Mouse (Mus musculus): ENCODE results near the gene Slx4ip. TPM values are rescaled to one million over a fixed set of nuclear protein-coding genes. Genes with fewer than 3 reads are reported as not detected.
A peak's percentile ranks its signal among the peaks of the same experiment; 100 is the strongest.

The Slx4ip gene
- polyA plus RNA-seq, 1 experiment from 2014 or later, result 2.6 TPM

GRCm38 (mm10) chr2:137109321-137110213, 218.5 kb downstream of the Slx4ip start:
- H3K36me3 ChIP-seq (replicated peaks), result no peaks in the 10 kb centered on the region
- no peaks in the 10 kb centered on the region for H3K9me3 ChIP-seq (replicated peaks)
- H3K4me3 ChIP-seq (replicated peaks), result no peak overlapping the region
- WGBS (ENCODE audit: insufficient replicate concordance), result 37% methylated on average over 15 of the region's 15 CpGs
- H3K27me3 ChIP-seq, result peaks cover 13% of the 10 kb centered on the region
- no peak overlapping the region for H3K9ac ChIP-seq
- H3K4me2 ChIP-seq, result no peak overlapping the region
- H3K4me1 ChIP-seq (replicated peaks), result no peaks in the 10 kb centered on the region; the same call in 1 of the 2 replicates
- no peak for ATAC-seq (ENCODE audit: insufficient read depth)
- no peak overlapping the region for H3K27ac ChIP-seq (replicated peaks)

DNA sequence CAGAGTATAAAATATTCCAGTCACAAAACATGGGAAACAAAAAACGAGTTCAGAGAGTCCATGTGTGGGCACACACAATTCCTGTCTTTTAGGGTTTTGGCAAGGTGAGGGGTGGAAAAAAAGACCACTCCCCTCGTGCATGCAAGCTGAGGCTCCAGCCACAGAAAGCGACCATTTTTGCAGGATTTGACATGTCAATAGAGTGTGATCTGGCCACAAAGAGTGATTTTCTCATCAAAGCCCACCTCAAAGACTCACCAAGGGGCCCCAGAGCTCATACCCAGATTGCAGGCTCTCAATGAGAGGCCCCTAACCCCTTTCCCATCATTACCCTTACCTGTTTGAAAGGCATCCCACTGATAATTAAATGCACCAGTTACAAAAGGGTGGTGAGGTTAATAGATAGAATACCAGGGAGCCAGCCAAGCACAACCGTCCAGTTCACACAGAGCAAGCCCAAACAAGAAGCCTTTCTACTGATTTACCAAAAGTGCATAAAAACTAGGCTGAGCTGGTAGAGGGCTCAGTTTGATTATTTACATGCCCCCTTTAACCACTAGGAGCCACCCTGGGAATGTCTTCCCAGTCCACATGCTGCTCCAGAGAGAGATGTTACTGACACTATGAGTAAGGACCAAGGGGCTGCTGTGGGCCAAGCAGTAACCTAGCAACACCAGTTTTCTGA, 219.3 kb downstream of the Slx4ip start:
- Histone ChIP-seq H3K9ac (no peak overlapping the region), H3K27ac (replicated peaks) (no peak overlapping the region), H3K4me2 (no peak overlapping the region), H3K4me3 (replicated peaks) (no peak overlapping the region), H3K4me1 (replicated peaks) (no peaks in the 10 kb centered on the region; the same call in 1 of the 2 replicates), H3K9me3 (replicated peaks) (no peaks in the 10 kb centered on the region), H3K36me3 (replicated peaks) (no peaks in the 10 kb centered on the region), H3K27me3 (peaks cover 21% of the 10 kb centered on the region)
- 43% methylated on average over 4 of the region's 4 CpGs for WGBS (ENCODE audit: insufficient replicate concordance)
- no peak for ATAC-seq (ENCODE audit: insufficient read depth)

DNA sequence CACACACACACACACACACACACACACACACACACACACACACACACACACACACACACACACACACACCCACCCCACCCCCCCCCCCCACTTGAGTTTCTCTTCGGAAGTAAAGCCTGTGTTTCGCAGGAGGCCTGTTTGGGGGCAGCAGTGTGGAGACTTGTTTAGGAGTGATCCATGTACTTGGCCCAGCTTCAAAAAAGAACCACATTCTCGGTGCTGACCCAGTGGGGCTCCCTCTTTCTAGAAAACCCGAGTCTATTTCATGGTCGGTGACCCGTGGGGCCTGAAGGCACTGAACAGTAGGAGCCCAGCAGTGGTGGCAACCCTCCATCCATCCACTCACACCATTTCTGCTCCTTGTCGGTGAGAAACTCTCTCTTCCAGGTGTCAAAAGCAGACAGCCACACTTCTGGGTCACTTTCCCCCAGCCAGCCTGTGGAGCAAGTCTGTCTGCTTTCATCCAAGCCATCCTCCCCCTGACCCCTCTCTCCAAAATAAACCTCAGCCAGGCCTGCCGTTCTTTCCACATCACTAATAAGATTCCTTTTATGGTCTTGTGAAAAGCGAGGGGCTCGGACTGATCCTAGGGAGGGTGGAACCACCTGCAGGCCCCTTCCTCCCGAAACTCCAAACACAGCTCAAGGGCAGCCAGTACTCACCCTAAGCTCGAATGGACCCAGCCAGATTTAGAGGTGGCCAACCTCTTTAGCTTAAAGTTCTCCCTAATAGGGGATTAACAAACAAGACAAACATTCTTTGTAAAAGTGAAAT, 222.5 kb downstream of the Slx4ip start:
- peak overlapping the region; percentile 63 for H3K4me3 ChIP-seq (replicated peaks)
- H3K36me3 ChIP-seq (replicated peaks), result no peaks in the 10 kb centered on the region
- peak overlapping the region; percentile 72 for H3K4me2 ChIP-seq
- 40% methylated on average over 12 of the region's 12 CpGs for WGBS (ENCODE audit: insufficient replicate concordance)
- H3K27me3 ChIP-seq, result peaks cover 52% of the 10 kb centered on the region
- no peak overlapping the region for H3K27ac ChIP-seq (replicated peaks)
- H3K9ac ChIP-seq, result no peak overlapping the region
- H3K9me3 ChIP-seq (replicated peaks), result no peaks in the 10 kb centered on the region
- peaks cover 20% of the 10 kb centered on the region for H3K4me1 ChIP-seq (replicated peaks)
- no peak for ATAC-seq (ENCODE audit: insufficient read depth)

DNA sequence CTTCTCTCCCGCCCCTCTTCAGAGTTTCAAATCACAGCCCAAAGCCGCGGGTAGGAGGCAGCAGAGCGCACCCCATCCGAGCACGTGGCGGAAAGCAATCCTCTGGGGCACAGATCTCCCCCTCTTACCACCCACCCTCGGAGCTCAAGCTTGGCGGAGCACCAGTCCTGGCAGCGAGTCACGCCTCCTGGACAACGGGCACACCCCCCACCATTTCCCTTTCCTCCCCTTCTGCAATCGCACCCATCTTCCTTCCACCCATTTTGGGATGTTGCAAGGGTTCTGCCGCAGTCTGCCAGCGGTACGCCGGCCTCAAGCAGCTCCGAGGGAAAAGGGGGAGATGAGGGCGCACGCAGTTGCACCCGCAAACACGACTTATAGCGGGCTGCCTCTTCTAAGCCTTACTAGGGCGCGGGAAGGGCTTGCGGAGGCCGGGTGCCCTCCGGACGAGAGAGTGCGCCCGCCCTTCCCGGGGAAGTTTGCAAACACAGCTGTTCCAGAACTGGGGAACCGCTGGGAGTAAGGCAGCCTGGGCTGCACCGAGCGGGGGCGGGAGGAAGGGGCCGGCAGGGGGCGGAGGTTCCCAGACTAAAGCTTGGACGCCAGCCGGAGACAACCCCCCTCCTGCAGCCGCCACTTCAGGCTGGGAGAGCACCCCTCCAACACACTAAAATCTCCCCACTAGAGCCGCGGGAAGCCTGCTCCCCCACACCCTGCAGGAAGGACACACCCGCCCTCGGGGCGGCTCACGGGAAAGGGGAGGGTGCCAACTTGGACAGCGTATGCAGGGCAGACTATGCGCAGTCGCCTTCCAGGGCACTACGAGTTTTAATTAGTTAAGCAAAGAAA, 223.5 kb downstream of the Slx4ip start:
- Histone ChIP-seq H3K27me3 (peaks cover 58% of the 10 kb centered on the region), H3K4me3 (replicated peaks) (peak overlapping the region; percentile 63), H3K4me1 (replicated peaks) (peaks cover 20% of the 10 kb centered on the region), H3K9ac (peak overlapping the region; percentile 15; the same call in 1 of the 2 replicates), H3K9me3 (replicated peaks) (no peaks in the 10 kb centered on the region), H3K4me2 (peak overlapping the region; percentile 72), H3K36me3 (replicated peaks) (no peaks in the 10 kb centered on the region), H3K27ac (replicated peaks) (no peak overlapping the region)
- under 1% methylated on average over 51 of the region's 51 CpGs for WGBS (ENCODE audit: insufficient replicate concordance)
- ATAC-seq (ENCODE audit: insufficient read depth), result peak; percentile 28; the same call in 1 of the 2 replicates

DNA sequence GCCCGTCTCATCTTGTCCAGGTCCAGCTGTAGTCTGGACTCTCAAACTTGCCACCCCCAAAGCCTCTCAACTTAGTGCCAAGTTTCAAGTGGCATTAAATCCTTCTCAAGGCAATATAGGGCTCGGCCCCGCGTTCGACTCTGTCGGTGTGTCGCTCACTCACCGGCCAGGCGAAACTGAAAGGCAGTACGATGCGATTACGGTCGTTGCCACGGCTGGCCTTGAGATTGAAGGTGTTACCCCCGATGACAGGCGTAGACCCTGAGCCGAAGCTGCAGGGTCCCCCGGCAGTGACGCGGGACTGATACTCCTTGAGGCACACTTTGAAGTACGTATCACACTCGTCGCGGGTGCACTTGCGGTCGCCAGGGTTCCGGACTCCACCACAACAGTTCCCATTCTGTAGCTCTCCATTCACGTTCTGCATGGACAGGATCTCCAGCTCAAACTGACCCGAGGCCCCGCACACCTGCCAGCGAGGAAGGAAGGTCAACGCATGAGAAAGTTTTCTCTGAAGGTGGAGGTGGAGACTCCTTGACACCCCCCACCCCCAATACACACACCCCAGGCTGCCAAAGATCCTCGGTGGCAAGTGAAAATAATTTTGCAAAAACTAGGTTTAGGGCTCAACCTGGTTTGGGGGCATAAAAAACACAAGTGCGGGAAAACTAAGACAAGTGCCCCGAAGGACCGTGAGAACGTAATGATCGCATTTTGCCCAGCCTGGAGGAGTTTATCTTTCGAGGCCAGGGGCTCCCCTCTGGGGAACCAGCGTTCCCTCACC, 224.4 kb downstream of the Slx4ip start:
- H3K9me3 ChIP-seq (replicated peaks), result no peaks in the 10 kb centered on the region
- peak overlapping the region; percentile 72 for H3K4me2 ChIP-seq
- peaks cover 58% of the 10 kb centered on the region for H3K27me3 ChIP-seq
- no peak overlapping the region for H3K27ac ChIP-seq (replicated peaks)
- under 1% methylated on average over 40 of the region's 40 CpGs for WGBS (ENCODE audit: insufficient replicate concordance)
- H3K36me3 ChIP-seq (replicated peaks), result no peaks in the 10 kb centered on the region
- H3K4me3 ChIP-seq (replicated peaks), result peak overlapping the region; percentile 63
- H3K9ac ChIP-seq, result no peak overlapping the region
- ATAC-seq (ENCODE audit: insufficient read depth), result no peak
- peaks cover 20% of the 10 kb centered on the region for H3K4me1 ChIP-seq (replicated peaks)

DNA sequence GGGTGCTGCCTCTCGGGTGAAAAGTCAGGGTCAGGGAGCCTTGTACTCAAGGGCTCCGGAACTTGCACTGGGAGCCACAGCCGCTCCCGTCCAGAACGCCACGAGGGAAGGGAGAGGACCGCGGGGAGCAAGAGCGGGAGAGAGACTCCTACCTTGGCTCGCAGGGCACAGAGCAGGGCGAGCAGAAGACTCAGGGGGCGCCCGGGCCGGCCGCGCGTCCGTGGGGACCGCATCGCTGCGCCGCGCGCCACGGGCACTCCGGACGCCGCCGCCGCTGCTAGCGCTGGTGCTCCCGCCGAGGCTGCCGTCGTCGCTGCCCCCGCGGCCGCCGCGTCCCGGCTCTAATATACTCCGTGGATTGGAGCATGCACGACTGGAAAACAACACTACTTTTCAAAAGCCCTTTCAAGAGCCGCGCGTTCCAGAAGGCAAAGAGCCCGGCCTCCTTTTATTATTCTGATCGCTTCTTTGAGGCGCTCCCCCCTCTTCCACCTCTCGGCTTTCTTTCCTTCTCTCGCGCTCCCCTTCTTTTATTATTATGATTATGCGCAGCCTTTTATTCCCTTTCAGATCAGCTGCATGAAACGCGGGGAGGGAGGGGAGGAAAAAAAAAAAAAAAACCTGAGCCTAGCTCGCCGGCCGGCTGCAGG, 225.1 kb downstream of the Slx4ip start, which contains the start of gene Jag1:
TSS of gene Jag1 (minus strand) at position 620 of the 650 bp plus-strand sequence.
- peak within 1 kb of the TSS; percentile 72 for H3K4me2 ChIP-seq
- under 1% methylated on average over 57 of the region's 59 CpGs for WGBS (ENCODE audit: insufficient replicate concordance)
- H3K36me3 ChIP-seq (replicated peaks), result no peaks in the 10 kb centered on the region
- H3K4me3 ChIP-seq (replicated peaks), result peak within 1 kb of the TSS; percentile 63
- peak within 1 kb of the TSS; percentile 74 for H3K27ac ChIP-seq (replicated peaks)
- H3K27me3 ChIP-seq, result peaks cover 58% of the 10 kb centered on the region
- H3K9ac ChIP-seq, result peak within 1 kb of the TSS; percentile 46
- peaks cover 20% of the 10 kb centered on the region for H3K4me1 ChIP-seq (replicated peaks)
- ATAC-seq (ENCODE audit: insufficient read depth), result no peak
- H3K9me3 ChIP-seq (replicated peaks), result no peaks in the 10 kb centered on the region

DNA sequence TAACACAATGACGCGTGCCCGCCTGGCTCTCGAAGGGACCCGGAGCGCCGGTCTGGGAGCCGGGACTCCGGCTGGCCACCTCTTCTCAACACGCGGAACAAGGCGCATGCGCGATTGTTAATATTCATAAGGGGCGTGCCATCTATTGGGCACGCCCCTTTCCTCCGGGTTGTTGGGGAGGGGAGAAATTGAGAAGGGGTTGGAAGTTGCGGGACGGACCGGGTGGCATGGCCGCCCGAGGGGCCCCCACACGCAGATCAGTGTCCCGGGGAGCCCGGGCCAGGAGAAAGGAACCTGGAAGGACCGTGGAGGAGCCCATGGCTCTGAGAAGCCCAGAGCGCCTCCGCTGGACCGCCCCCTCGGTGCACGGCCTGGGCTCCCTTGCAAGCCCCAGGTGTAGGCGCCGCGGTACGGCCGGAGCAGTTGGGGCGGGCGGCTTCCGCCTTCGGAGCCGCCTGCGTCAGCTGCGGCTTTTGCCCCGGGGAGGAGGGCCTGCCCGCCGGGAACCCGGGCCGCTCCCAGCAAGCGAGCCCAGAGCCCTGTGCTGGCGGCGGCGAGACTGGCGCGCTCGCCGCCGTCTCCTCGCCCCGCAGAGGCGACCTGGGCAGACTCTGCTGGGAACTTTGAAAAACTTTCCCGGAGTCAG, 225.8 kb downstream of the Slx4ip start:
- Histone ChIP-seq H3K4me3 (replicated peaks) (peak overlapping the region; percentile 63), H3K36me3 (replicated peaks) (no peaks in the 10 kb centered on the region), H3K4me2 (peak overlapping the region; percentile 72), H3K9ac (peak overlapping the region; percentile 46), H3K4me1 (replicated peaks) (peaks cover 20% of the 10 kb centered on the region), H3K27ac (replicated peaks) (peak overlapping the region; percentile 74), H3K9me3 (replicated peaks) (no peaks in the 10 kb centered on the region), H3K27me3 (peaks cover 58% of the 10 kb centered on the region)
- peak; percentile 79 for ATAC-seq (ENCODE audit: insufficient read depth)
- under 1% methylated on average over 59 of the region's 61 CpGs for WGBS (ENCODE audit: insufficient replicate concordance)

GRCm38 (mm10) chr2:137117321-137117690, 226.3 kb downstream of the Slx4ip start:
- H3K4me1 ChIP-seq (replicated peaks), result peaks cover 20% of the 10 kb centered on the region
- ATAC-seq (ENCODE audit: insufficient read depth), result peak; percentile 58
- peak overlapping the region; percentile 72 for H3K4me2 ChIP-seq
- H3K27ac ChIP-seq (replicated peaks), result peak overlapping the region; percentile 74
- H3K36me3 ChIP-seq (replicated peaks), result no peaks in the 10 kb centered on the region
- WGBS (ENCODE audit: insufficient replicate concordance), result 0% methylated on average over 33 of the region's 33 CpGs
- H3K27me3 ChIP-seq, result peaks cover 58% of the 10 kb centered on the region
- H3K4me3 ChIP-seq (replicated peaks), result peak overlapping the region; percentile 63
- H3K9ac ChIP-seq, result peak overlapping the region; percentile 46
- no peaks in the 10 kb centered on the region for H3K9me3 ChIP-seq (replicated peaks)
